8 mouse cellular contexts compared by ENCODE assay signal in genomic region chr2:78048030-78048705, GRCm38 (mm10).
DNase-seq lines count a peak whose midpoint lies in the region; ATAC-seq and TF ChIP-seq lines count a peak whose summit lies in the region.

No protein-coding gene starts in this region.

- no peak overlapping the region for H3K27ac ChIP-seq in embryonic facial prominence, embryonic 14.5 days (replicated peaks; ENCODE audit: low read depth, low read length)
- H3K27ac ChIP-seq in layer of hippocampus, adult 2 months: peak overlapping the region; percentile 89
- no peak overlapping the region for H3K27ac ChIP-seq in neural tube, embryonic 14.5 days (ENCODE audit: low read depth, low read length)

- 38% methylated on average over 11 of the region's 11 CpGs for WGBS in embryonic facial prominence, embryonic 14.5 days
- WGBS in neural tube, embryonic 14.5 days: 41% methylated on average over 11 of the region's 11 CpGs

- H3K4me3 ChIP-seq in embryonic facial prominence, embryonic 14.5 days (ENCODE audit: low read depth, low read length): no peak overlapping the region
- H3K4me3 ChIP-seq in layer of hippocampus, adult 2 months: peak overlapping the region; percentile 56
- no peak overlapping the region for H3K4me3 ChIP-seq in neural tube, embryonic 14.5 days (ENCODE audit: low read depth, low read length)

- peak overlapping the region; percentile 45 for H3K4me2 ChIP-seq in embryonic facial prominence, embryonic 14.5 days (ENCODE audit: low read depth, low read length)
- H3K4me2 ChIP-seq in neural tube, embryonic 14.5 days (ENCODE audit: low read depth, low read length): peak overlapping the region; percentile 48; the same call in 1 of the 2 replicates

- ATAC-seq in embryonic facial prominence, embryonic 14.5 days (ENCODE audit: low read depth): peak; percentile 62; the same call in 1 of the 2 replicates
- peak; percentile 64 for ATAC-seq in neural tube, embryonic 14.5 days (ENCODE audit: low read depth)

- H3K9me3 ChIP-seq in embryonic facial prominence, embryonic 14.5 days (ENCODE audit: control insufficient read depth, low read length): no peaks in the 10 kb centered on the region
- H3K9me3 ChIP-seq in neural tube, embryonic 14.5 days (ENCODE audit: control insufficient read depth, low read length): no peaks in the 10 kb centered on the region

- peaks cover 6% of the 10 kb centered on the region; the same call in 1 of the 2 replicates for H3K4me1 ChIP-seq in embryonic facial prominence, embryonic 14.5 days (ENCODE audit: control insufficient read depth, insufficient read depth, low read length)
- H3K4me1 ChIP-seq in neural tube, embryonic 14.5 days (ENCODE audit: control insufficient read depth, insufficient read depth, low read length): peaks cover 10% of the 10 kb centered on the region; the same call in 1 of the 2 replicates

- no peak overlapping the region for H3K9ac ChIP-seq in embryonic facial prominence, embryonic 14.5 days (ENCODE audit: low read depth, low read length)
- H3K9ac ChIP-seq in neural tube, embryonic 14.5 days (replicated peaks; ENCODE audit: low read depth, low read length): no peak overlapping the region

- intact Hi-C loops in left cerebral cortex, postnatal 4 days (cut with DNase I): loop anchor here (2.0 to 10.0 kb wide), 4 partner anchors 821 to 1449 kb away; partner anchors contain the start of gene Ube2e3

- TF ChIP-seq CTCF in layer of hippocampus, adult 2 months (conservative IDR thresholded peaks at IDR 0.05): peak; percentile 85

- no peaks in the 10 kb centered on the region for H3K36me3 ChIP-seq in embryonic facial prominence, embryonic 14.5 days (ENCODE audit: control insufficient read depth, insufficient read depth, low read length)
- no peaks in the 10 kb centered on the region for H3K36me3 ChIP-seq in neural tube, embryonic 14.5 days (ENCODE audit: control insufficient read depth, insufficient read depth, low read length)

- peaks cover 4% of the 10 kb centered on the region; the same call in 1 of the 2 replicates for H3K27me3 ChIP-seq in embryonic facial prominence, embryonic 14.5 days (replicated peaks; ENCODE audit: control insufficient read depth, insufficient read depth, low read length)
- no peaks in the 10 kb centered on the region for H3K27me3 ChIP-seq in neural tube, embryonic 14.5 days (ENCODE audit: control insufficient read depth, insufficient read depth, low read length)

- peak; percentile 13 for DNase-seq in left cerebral cortex, adult 11 months (ENCODE audit: low spot score)
- no peak for DNase-seq in left cerebral cortex, postnatal 4 days
- peak; percentile 18 for DNase-seq in MN1 (ENCODE audit: low spot score)
- DNase-seq in embryonic facial prominence, embryonic 14.5 days (ENCODE audit: low spot score): peak; percentile 84
- DNase-seq in layer of hippocampus, adult 2 months (ENCODE audit: low spot score in 2 of 2): peak in 1 of 2 experiments; percentile 22
- DNase-seq in frontal cortex, postnatal 25 days (ENCODE audit: low spot score in 2 of 2): no peak
- DNase-seq in kidney, postnatal 10 days: no peak

Comparison
In these comparisons a context has a peak if more than half of its experiments do, and no peak if none do; other contexts are left out.
1. DNase-seq: peak in left cerebral cortex, adult 11 months (single experiment), MN1 (single experiment) and embryonic facial prominence, embryonic 14.5 days (single experiment); none in left cerebral cortex, postnatal 4 days (single experiment), frontal cortex, postnatal 25 days (0 of 2) and kidney, postnatal 10 days (single experiment).